Mouse (Mus musculus): ENCODE measurements at regions not wholly inside any gene's neighbourhood (a gene's known extent, or its start where the extent isn't known, plus 50 kb on each side); places are given as distances from the start of the nearest gene placed in this dataset.

DNA sequence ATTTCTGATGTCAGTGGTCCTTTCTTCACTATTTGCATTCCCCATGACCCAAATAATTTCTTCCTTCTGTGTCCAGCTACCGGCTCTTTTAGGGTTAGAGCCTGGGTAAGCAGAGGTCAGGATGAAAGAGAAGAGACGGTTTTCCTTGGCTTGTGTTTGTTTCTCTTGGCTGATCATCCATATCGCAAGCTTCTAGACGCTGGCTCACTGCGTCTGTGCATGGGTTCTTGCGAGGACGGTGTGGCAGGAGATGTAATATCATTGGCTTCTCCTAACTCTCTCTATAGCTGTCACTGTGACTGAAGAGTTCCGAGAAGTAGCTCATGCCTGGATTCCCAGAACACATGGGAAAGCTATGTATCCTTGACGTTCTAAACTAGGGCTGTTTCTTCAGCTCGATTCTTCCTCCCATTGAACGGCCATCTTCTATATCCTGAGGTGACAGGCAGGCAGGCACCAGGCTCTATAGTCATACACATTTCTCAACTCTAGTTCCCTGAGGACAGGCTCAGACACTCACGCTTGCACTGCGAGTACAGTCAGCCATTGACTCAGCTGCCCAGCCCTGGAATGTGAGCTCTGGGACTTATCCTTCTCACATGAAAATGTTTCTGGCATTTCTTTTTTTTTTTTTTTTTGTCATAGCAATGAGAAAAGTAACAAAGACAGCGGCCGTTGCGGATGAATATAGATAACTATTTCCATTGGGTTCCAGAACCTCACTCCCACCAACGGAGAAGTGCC is 85.0 kb downstream of the Bach1 start:
- no peaks in the 10 kb centered on the region for H3K9me3 ChIP-seq
- 68% methylated on average over 17 of the region's 17 CpGs for WGBS
- no peaks in the 10 kb centered on the region for H3K36me3 ChIP-seq
- H3K9ac ChIP-seq (replicated peaks) = no peak overlapping the region
- no peak overlapping the region for H3K4me3 ChIP-seq (replicated peaks)
- H3K27me3 ChIP-seq = 0 out of 2 replicates have a peak, but pooled peaks cover 4% of the 10 kb centered on the region
- no peak overlapping the region for H3K4me2 ChIP-seq (replicated peaks)
- no peak for ATAC-seq
- peaks cover 10% of the 10 kb centered on the region for H3K4me1 ChIP-seq (replicated peaks)
- no peak overlapping the region for H3K27ac ChIP-seq

DNA sequence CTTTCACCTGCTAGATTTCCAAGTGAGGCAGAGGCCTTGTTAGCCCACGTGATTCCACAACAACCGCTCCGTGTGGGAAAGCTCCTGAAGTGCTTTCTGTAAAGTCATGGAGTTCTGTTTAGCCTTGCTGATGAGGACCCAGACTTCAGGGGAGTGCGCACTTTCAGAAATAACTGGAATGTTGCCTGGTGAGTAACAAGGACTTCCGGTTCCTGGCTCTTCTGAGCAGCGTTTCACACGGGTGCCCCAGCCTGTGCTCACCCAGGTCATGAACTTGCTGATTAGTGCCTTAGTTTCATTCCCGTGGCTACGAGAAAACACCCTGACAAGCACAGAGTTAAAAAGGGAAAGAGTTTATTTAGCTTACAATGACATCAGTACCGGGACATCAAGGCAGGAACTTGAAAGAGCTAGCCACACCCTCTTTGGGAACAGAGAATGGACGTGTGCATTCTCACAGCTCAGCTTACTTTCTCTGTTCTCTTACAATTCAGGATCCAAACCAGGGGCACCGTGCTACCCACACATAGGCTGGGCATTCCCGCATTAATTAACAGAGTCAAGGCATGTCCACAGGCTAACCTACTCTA is 85.8 kb downstream of the Bach1 start:
- Histone ChIP-seq H3K9me3 (no peaks in the 10 kb centered on the region), H3K36me3 (no peaks in the 10 kb centered on the region), H3K4me3 (replicated peaks) (no peak overlapping the region), H3K4me1 (replicated peaks) (peaks cover 10% of the 10 kb centered on the region), H3K27ac (no peak overlapping the region), H3K27me3 (0 out of 2 replicates have a peak, but pooled peaks cover 4% of the 10 kb centered on the region), H3K4me2 (replicated peaks) (no peak overlapping the region), H3K9ac (replicated peaks) (no peak overlapping the region)
- 50% methylated on average over 13 of the region's 13 CpGs for WGBS
- ATAC-seq = 0 out of 2 replicates have a peak, but pooled peaks have one; percentile 25

DNA sequence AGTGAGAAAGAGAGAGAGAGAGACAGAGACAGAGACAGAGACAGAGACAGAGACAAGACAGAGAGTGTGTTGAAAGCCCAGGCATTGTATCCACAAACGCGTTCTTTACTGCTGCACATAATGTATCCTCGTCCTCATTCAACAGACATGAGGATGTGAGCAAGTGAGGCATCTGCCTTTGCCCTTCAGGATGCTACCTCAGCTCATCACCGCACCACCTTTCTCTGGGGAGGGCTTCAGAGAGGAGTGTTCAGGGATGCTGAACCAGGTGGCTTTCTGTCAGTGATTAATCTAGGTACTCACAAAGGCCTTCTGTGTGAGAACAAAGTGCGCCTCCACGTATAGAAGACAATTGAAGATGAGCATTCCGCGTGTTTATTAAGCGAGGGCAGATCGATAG is 90.8 kb downstream of the Bach1 start:
- H3K4me1 ChIP-seq (replicated peaks) = no peaks in the 10 kb centered on the region
- H3K27me3 ChIP-seq = no peaks in the 10 kb centered on the region
- H3K27ac ChIP-seq = no peak overlapping the region
- H3K4me2 ChIP-seq (replicated peaks) = no peak overlapping the region
- no peak for ATAC-seq
- WGBS = 91% methylated on average over 10 of the region's 10 CpGs
- no peak overlapping the region for H3K4me3 ChIP-seq (replicated peaks)
- no peak overlapping the region for H3K9ac ChIP-seq (replicated peaks)
- H3K36me3 ChIP-seq = no peaks in the 10 kb centered on the region
- H3K9me3 ChIP-seq = no peaks in the 10 kb centered on the region

DNA sequence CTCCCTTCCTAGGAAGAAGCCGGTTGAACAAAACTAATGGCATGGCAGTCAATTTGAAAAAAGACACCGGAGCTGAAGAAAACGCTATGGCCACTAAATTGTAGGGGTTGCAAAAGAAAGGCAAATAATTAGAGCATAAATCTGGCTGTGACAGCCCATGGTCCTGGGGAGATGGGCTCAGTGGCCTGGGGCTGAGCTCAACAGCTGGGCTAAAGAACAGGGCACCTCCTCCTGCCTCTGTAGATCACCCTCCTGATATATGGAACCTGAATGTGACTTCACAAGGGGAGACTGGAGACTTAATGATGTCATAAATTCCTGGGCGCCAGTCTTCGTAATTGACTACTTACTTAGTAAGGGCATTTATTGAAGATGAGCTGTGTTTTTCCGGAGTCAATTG is 91.2 kb downstream of the Bach1 start:
- Histone ChIP-seq H3K4me3 (replicated peaks) (no peak overlapping the region), H3K9ac (replicated peaks) (no peak overlapping the region), H3K4me2 (replicated peaks) (no peak overlapping the region), H3K9me3 (no peaks in the 10 kb centered on the region), H3K27me3 (no peaks in the 10 kb centered on the region), H3K36me3 (no peaks in the 10 kb centered on the region), H3K27ac (no peak overlapping the region), H3K4me1 (replicated peaks) (no peaks in the 10 kb centered on the region)
- WGBS = 89% methylated on average over 6 of the region's 6 CpGs
- ATAC-seq = no peak

DNA sequence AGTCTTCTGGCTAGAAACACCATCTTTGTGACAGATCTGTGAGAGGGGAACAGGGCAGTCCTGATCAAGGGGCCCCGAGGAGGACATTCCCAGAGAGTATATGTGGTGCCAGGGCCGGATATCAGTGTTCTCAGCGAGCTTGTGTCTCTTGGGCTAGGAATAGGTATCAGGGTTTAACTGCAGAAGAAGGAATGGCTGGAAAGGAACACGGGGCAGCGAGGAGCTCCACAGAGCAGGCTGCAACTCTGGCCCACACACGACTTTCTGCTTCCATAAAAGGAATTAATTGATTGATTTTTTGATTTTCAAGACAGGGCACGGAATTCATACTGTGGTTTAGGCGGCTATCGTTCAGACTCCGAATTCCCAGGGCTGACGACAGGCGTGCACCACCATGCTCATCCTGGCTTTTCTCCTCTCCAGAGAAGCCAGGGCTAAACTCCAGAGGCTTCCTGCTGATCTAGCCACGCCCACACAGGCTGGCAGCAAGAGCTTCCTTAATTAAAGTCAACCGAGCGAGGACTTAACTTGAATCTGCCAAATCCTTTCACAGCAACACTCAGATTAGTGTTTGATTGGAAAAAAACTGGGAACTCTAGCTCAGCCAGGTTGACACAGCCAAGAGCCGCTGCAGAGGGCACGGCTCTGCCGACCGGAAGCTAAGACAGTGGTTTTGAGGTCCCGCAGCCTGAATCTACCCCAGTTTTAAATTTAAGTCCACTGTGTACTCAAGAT is 97.9 kb downstream of the Bach1 start:
- Histone ChIP-seq H3K4me3 (replicated peaks) (peak overlapping the region; percentile 35), H3K9me3 (no peaks in the 10 kb centered on the region), H3K36me3 (no peaks in the 10 kb centered on the region), H3K27ac (peak overlapping the region; percentile 58), H3K27me3 (peaks cover 7% of the 10 kb centered on the region; the same call in 1 of the 2 replicates), H3K4me2 (replicated peaks) (peak overlapping the region; percentile 60), H3K4me1 (replicated peaks) (peaks cover 17% of the 10 kb centered on the region), H3K9ac (replicated peaks) (peak overlapping the region; percentile 49; the same call in 1 of the 2 replicates)
- peak; percentile 87 for ATAC-seq
- whole genome bisulfite sequencing = 4% methylated on average over 20 of the region's 20 CpGs

DNA sequence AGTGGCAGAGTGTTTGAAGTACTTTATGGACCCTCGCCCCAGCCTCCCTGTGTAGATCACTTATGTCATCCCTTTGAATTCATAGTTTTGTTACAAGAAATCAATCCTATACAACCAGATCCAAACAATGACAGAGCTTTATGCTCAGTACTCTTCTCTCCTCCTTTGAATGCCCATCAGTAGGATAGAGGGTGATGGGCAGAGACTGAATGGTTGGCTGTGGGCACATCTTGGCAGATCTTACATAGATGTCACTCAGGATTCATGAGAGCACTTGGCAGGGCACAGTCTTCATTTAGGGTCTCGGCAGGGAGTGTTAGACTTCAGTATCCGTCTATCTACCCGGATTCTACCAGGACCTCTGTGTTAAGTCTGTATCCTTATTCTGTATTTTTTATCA is 103.6 kb downstream of the Bach1 start:
- ATAC-seq = no peak
- H3K27me3 ChIP-seq = peaks cover 7% of the 10 kb centered on the region; the same call in 1 of the 2 replicates
- H3K4me3 ChIP-seq (replicated peaks) = no peak overlapping the region
- 82% methylated on average over 4 of the region's 4 CpGs for WGBS
- H3K9me3 ChIP-seq = no peaks in the 10 kb centered on the region
- H3K36me3 ChIP-seq = no peaks in the 10 kb centered on the region
- H3K4me1 ChIP-seq (replicated peaks) = peaks cover 7% of the 10 kb centered on the region
- H3K4me2 ChIP-seq (replicated peaks) = no peak overlapping the region
- no peak overlapping the region for H3K9ac ChIP-seq (replicated peaks)
- H3K27ac ChIP-seq = no peak overlapping the region

DNA sequence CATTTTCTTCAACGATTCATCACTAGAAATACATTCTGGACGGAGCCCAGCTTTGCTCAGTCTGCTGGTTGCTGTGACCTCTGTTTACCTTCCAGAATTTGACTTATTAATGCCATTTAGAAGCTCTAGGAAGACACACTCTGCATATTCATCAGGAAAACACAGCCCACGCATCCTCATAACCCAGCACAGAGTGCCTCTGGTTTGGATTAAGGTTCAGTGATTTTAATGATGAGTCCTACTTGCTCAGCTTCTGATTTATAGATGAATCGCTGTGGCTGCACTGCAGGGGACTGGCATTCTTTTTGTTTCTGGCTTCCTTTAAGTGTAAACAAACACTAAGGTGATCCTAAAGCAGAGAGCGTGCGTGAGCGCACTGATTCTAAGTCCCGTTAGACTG is 118.8 kb downstream of the Bach1 start:
- H3K27ac ChIP-seq = no peak overlapping the region
- no peak overlapping the region for H3K9ac ChIP-seq (replicated peaks)
- no peaks in the 10 kb centered on the region for H3K27me3 ChIP-seq
- no peaks in the 10 kb centered on the region for H3K36me3 ChIP-seq
- no peak overlapping the region for H3K4me2 ChIP-seq (replicated peaks)
- H3K9me3 ChIP-seq = no peaks in the 10 kb centered on the region
- ATAC-seq = no peak
- H3K4me3 ChIP-seq (replicated peaks) = no peak overlapping the region
- 73% methylated on average over 8 of the region's 8 CpGs for WGBS
- H3K4me1 ChIP-seq (replicated peaks) = 0 out of 2 replicates have a peak, but pooled peaks cover 3% of the 10 kb centered on the region

DNA sequence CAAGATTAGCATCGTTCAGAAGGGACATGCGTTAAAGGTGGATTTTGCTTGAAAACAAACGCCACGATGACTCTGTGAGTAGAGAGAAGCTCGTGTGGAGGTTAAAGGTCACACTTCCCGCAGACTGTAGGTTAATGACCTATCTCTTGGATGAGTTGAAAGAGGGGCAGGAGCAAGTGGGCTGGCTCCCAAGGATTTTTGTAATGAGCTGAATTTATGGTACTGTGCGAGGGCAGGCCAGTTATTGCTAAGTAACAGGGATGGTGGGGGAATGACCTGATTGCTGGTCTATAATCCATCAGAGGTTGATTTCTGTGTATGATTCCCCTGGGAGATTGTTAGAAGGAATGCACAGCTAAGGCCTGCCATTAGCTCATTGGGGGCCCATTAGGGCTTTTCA is 135.6 kb downstream of the Bach1 start:
- H3K27me3 ChIP-seq = no peaks in the 10 kb centered on the region
- H3K4me1 ChIP-seq (replicated peaks) = peaks cover 21% of the 10 kb centered on the region
- ATAC-seq = peak; percentile 75
- H3K9me3 ChIP-seq = no peaks in the 10 kb centered on the region
- no peak overlapping the region for H3K4me3 ChIP-seq (replicated peaks)
- WGBS = 50% methylated on average over 7 of the region's 7 CpGs
- peak overlapping the region; percentile 70 for H3K27ac ChIP-seq
- H3K4me2 ChIP-seq (replicated peaks) = 0 out of 2 replicates have a peak overlapping the region, but pooled peaks have one; percentile 5
- no peaks in the 10 kb centered on the region for H3K36me3 ChIP-seq
- no peak overlapping the region for H3K9ac ChIP-seq (replicated peaks)

DNA sequence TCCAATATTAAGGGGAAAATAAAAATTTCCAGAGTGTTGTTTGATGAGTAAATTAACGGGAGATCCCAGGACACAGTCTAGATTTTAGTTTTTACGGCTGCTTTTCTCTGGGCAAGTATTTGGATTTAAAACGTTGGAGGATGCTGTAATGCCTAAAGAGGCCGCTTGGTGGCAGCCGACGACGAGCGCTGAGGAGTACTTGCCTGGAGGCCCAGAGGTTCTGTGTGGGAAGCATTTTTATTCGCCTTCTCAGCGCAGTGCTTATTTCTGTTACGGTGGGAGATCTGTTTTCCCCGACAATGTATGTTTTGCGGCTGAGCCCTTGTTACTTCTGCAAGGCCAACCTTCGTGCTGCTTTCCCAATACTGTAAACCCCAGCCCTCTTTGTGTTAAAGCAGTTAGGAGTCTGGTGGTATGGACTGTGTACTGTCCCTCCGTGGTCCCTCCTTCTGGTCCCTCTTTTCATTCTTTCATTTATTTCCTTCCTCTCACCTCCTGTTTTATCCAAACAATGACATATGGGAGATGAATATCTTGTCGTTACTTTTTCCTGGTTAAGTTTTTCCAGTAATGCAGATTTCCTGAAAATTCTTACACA is 142.3 kb downstream of the Bach1 start:
- Histone ChIP-seq H3K27me3 (no peaks in the 10 kb centered on the region), H3K27ac (no peak overlapping the region), H3K4me1 (replicated peaks) (0 out of 2 replicates have a peak, but pooled peaks cover 3% of the 10 kb centered on the region), H3K4me2 (replicated peaks) (peak overlapping the region; percentile 19; the same call in 1 of the 2 replicates), H3K36me3 (no peaks in the 10 kb centered on the region), H3K9ac (replicated peaks) (0 out of 2 replicates have a peak overlapping the region, but pooled peaks have one; percentile 39), H3K9me3 (no peaks in the 10 kb centered on the region), H3K4me3 (replicated peaks) (no peak overlapping the region)
- WGBS = 16% methylated on average over 16 of the region's 16 CpGs
- ATAC-seq = peak; percentile 88
